Mouse (Mus musculus) hindlimb bud, embryonic 11.5 days (tissue): ENCODE data around the gene Tbl3.
"Not testable (repeated sequence)": the region's sequence is repeated elsewhere in the genome, so short reads cannot be mapped to it uniquely, and the experiment has no call there.

ENCODE experiments used
- DNase-seq: peaks from one replicate; pipeline ENCODE4 v3.0.0-alpha.2; 2012; ENCODE audit warnings: low read depth, low spot score; ENCODE audit errors: extremely low spot score

Gene Tbl3

DNA sequence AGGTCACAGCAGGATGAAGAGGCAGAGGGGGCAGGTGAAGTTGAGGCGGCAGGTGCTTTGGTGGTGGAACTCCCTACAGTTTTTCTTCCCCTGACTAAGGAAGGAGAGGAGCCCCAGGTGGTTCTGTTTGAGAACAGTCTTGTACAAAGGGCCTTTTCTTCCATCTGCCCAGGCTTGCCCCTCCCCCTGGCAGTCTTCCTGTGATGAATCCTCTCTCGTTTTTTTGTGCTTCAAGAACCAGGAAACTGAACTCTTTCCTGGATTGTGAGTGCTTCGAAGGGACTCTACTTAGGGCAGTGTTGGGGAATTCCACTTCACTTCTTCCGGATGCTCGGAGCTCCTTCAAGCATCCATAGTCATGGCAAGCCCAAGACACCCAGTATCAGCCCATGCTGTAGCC is 9.5 kb downstream of the Tbl3 start:
- no peak for DNase-seq

DNA sequence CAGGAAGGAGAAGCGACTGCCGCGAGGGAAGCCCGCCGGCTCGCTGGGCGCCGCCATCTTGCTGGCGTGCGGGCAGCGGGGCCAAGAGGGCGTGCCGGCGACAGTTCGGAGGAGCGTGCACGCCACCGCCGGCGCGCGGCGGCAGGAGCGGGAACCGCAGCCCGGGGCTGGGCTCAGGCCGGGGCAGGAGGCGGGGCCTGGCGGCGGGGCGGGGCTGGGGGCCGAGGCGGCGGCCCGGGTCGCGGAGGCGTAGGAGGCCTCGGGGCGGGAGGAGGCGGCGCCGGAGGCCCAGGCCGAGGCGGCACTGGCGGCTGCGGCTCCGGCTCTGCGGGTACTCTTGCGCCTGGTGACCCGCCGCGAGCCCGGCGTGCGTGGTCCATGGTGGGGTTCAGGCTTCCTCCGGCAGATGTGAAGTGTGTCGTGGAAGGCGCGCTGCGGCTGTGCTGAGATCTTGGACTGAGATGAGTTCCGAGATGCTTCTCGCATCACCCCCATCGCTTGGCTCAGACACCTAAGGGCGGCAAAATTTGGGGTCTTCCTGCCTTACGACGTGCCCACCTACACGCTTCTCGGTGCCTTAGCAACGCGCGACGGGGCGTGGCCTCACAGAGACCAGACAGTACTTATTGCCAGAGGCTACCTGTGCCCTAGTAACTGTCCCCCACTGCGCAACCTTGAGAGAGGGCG is 11.3 kb downstream of the Tbl3 start, which contains the start of the genes Gfer and Noxo1:
Gene Gfer (minus strand): TSS at position 146 of the 687 bp plus-strand sequence.
Gene Noxo1 (plus strand): TSS at position 224 of the 687 bp plus-strand sequence.
- no peak for DNase-seq

- no peak for DNase-seq
These were observed 12.0 kb downstream of the Tbl3 start for GRCm38 (mm10) chr17:24695326-24696010.

- no peak for DNase-seq
These were observed 15.1 kb downstream of the Tbl3 start for GRCm38 (mm10) chr17:24692385-24692784.

DNA sequence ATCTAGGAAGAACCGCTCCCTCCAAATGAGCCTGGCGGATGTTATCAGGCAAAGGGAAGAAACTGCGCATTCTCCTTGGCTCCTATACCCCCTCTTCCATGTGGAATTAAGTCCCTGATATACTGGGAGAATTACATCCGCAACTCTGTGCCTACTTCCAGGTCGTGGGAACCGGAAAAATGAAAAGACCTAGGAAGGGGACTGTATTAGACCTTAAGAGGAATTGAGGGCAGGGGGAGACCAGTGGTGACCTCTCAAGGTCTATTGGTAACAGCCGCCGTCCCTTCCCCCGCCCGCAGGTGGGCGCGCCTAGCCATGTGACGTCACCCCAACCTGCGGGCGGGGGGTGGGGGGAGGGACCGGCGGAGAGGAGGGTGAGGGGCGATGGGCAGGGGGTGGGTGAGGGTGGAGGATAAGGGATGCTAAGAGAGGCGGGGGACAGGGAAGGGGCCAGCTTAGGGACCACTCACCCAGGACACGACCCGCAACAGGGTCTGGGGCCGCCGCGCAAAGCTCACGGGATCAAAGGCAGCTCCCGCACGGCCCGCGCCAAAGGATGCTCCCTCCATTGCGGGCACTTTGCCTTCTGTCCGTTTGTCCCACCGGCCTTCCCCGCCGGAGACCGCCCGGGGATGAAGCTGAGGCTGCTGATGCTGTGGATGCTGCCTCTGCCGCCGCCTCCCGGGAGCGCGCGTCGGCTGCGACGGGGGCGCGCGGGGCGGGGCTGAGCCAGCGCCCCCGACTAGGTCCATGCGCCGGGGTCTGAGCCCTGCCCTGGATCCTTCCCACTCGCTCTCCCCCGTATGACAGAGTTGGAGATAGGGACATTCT is 18.0 kb downstream of the Tbl3 start, which contains the start of gene Syngr3:
Gene Syngr3 (minus strand): TSS at position 705 of the 831 bp plus-strand sequence.
- no peak for DNase-seq

DNA sequence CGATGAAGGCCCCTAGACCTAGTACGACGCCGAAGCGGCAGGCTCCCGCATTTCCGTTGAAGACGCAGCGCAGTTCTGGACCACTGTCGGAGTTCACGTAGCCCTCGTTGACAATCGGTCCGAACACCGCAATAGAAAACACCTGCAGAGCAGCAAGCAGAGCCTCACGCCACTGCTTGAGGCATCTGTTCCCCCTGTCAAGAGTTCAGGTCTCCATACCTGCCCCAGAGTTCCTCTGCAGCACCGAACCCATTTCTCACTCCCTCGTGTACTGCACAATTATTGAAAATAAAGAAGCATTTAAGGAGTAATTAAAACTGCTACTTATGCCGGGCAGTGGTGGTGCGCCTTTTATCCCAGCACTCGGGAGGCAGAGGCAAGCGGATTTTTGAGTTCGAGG is 19.9 kb downstream of the Tbl3 start:
- DNase-seq = no peak

GRCm38 (mm10) chr17:24687146-24687595 is 20.3 kb downstream of the Tbl3 start:
- no peak for DNase-seq

- no peak for DNase-seq
These were observed 20.9 kb downstream of the Tbl3 start for GRCm38 (mm10) chr17:24686514-24686913.

DNA sequence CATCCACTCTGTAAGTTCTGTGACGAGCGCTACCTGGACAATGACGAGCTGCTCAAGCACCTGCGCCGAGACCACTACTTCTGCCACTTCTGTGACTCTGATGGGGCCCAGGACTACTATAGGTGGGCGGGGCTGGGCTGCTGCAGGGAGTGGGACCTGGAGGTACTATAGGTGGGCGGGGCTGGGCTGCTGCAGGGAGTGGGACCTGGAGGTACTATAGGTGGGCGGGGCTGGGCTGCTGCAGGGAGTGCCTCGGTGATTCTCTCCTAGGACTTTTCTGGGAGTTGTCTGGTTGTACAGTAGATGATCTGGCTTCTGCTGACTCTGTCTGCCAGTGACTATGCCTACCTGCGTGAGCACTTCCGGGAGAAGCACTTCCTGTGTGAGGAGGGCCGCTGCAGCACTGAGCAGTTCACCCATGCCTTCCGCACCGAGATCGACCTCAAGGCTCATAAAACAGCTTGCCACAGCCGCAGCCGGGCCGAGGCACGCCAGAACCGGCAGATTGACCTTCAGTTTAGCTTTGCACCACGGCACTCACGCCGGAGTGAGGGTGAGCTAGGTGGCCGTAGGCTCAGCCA is 29.9 kb downstream of the Tbl3 start:
- no peak for DNase-seq

DNA sequence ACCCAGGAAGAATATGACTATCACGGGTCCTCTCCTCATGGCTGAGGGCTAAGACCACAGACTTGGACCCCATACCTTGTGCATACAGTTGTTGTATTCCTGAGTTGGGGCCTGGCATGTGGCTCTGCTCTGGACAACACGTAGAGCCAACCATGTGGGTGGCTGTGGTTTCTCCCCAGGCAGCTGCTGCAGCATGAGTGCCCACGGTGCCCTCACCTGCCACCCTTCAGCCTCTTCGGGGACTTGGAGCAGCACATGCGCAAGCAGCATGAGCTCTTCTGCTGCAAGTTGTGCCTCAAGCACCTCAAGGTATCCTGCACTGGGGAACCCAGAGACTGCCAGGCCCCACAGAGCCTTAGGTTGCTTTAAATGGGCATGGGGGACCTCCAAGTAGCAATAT is 30.6 kb downstream of the Tbl3 start:
- DNase-seq = no peak

- DNase-seq = peak; percentile 54
These were observed 31.3 kb downstream of the Tbl3 start for GRCm38 (mm10) chr17:24676187-24676586.

- no peak for DNase-seq
These were observed 33.2 kb downstream of the Tbl3 start for GRCm38 (mm10) chr17:24674277-24674676.

GRCm38 (mm10) chr17:24672141-24672540 is 35.3 kb downstream of the Tbl3 start:
- DNase-seq = no peak

DNA sequence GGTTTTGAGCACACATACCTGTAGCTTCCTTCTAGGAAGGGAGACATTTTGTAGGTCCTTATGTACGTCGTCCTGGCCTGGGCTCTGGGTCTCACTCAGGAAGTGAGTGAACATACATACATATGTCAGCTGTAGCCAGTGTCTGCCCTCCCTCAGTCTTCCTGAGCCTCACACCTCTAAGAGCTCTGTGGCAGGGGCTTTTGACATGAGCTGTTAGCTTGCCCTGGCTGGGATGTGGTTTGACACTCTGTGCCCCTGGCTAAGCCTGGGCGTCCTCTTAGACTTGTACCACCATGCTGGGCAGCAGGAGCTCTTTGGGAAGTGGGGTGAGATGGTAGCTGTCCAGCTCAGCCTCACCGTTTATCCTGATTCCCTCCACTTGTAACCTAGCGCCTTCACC is 36.1 kb downstream of the Tbl3 start:
- no peak for DNase-seq

GRCm38 (mm10) chr17:24670246-24670844 is 37.1 kb downstream of the Tbl3 start:
- DNase-seq = no peak

DNA sequence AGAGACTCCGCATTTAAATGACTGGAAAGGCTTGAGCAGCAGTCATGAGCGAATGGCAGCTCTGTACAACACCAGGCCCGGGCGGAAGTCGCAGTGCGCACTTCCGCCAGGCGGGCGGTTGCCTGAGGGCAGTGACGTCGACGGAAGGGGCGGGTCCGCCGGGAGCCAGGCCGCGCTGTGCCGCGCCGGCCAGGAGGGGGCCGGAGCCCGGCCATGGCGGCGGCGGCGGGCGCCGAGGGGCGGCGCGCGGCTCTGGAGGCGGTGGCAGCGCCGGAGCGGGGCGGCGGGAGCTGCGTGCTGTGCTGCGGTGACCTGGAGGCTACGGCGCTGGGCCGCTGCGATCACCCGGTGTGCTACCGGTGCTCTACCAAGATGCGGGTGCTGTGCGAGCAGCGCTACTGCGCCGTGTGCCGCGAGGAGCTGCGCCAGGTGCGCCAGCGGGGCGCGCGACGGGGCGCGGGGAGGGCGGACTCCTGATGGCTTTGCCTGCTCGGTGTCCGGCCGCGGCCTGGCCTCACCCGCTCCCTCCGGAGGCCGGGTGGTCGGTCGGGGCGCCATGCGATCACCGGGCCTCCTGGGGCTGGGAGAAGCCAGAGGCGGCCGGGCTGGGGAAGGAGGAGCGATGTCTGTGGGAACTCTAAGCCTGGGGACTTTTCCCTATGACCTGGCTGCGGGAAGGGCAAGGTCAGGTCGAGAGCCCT is 37.8 kb downstream of the Tbl3 start, which contains the start of gene Zfp598:
Gene Zfp598 (plus strand): TSS at position 143 of the 701 bp plus-strand sequence.
- DNase-seq = peak; percentile 56

GRCm38 (mm10) chr17:24669214-24669544 is 38.3 kb downstream of the Tbl3 start:
- not testable (repeated sequence) for DNase-seq

DNA sequence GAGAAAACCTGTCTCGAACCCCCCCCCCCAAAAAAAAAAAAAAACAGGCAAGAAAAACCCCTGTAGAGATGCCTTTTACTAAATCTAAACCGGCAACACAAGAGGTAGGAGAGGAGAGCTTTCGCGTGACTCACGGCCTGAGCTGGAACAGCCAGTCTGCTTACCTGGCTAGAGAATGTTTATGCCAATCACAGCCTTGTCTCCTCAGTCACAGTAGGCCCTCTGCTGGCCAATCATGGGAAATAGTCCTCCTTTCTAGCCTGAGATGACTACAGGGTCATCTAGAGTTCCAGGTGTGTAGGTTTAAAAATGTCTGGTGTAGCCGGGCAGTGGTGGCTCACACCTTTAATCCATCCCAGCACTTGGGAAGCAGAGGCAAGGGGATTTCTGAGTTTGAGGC is 40.0 kb downstream of the Tbl3 start:
- DNase-seq = no peak

GRCm38 (mm10) chr17:24667011-24667410 is 40.4 kb downstream of the Tbl3 start:
- DNase-seq = not testable (repeated sequence)
